Mouse (Mus musculus) heart, postnatal 0 days (tissue): ENCODE results near the gene Nelfcd.

ENCODE experiments used
- CTCF ChIP-seq: IDR thresholded peaks from 2 replicates; pipeline ENCODE4 v1.5.1; 2016; ENCODE audit warnings: antibody characterized with exemption, control low read depth, low read depth
- EP300 ChIP-seq: IDR thresholded peaks from 2 replicates; pipeline ENCODE4 v1.6.1; 2016; ENCODE audit warnings: antibody characterized with exemption, low read depth

DNA sequence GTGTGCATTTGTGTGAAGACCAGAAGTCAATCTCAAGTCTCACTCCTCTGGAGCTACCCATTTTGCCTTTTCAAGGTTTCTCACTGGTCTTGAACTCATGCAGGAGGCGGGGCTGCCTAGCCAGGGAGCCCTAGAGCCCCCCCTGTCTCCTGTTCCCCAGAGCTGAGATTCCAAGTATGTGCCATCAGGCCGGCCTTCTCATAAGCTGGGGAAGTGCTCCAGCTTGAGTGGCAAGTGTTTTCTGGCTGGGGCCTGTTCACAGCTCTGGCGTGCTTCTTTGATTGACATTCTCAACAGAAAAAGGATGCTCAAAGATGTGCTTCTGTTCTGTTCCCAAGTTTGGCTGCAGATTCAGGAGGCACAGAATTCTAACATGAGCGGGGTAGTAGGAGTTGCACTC is 15.2 kb upstream of the Nelfcd start:
- TF ChIP-seq EP300 = no peak
- no peak for TF ChIP-seq CTCF
